Mouse (Mus musculus) heart, adult 2 months (tissue): Measurements from ENCODE around the gene Ghdc.

Experiments
- CTCF ChIP-seq: fragments of 200-600 bp; IDR thresholded peaks from 2 replicates; pipeline ENCODE4 v1.8.1; 2022; ENCODE audit warnings: antibody characterized with exemption, mild to moderate bottlenecking, moderate library complexity
- EP300 ChIP-seq: fragments of 200-500 bp; IDR thresholded peaks from 2 replicates; pipeline ENCODE4 v1.6.1; 2011; ENCODE audit warnings: low read depth, low read length, control low read depth; ENCODE audit not compliant: insufficient read depth
- POLR2A ChIP-seq: fragments of 200-500 bp; IDR thresholded peaks from 2 replicates; pipeline ENCODE4 v1.6.1; 2011; ENCODE audit warnings: mild to moderate bottlenecking, low read depth, low read length, control low read depth; ENCODE audit not compliant: insufficient read depth

DNA sequence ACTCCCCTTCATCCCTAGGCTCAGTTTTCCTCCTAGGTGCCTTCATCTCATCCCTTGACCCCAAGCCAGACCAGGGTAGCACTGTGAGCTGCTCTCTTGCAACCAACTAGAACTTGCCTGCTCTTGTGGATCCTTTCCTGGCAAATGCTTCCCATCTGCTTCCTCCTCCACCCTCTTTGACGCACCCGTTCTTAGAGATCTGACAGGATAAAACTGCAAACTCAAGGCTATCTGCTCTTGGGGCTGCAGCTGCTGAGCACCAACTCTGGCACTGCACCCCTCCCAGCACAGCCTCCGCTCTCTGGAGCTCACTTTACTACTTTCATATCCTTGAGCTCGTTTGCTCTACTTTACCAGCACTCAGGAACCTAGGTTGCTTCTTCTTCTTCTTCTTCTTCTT lies 22.1 kb downstream of the Ghdc start:
- no peak for TF ChIP-seq CTCF
- no peak for TF ChIP-seq POLR2A
- no peak for TF ChIP-seq EP300
